ENCODE assay signal across 8 mouse cellular contexts in the genomic region with DNA sequence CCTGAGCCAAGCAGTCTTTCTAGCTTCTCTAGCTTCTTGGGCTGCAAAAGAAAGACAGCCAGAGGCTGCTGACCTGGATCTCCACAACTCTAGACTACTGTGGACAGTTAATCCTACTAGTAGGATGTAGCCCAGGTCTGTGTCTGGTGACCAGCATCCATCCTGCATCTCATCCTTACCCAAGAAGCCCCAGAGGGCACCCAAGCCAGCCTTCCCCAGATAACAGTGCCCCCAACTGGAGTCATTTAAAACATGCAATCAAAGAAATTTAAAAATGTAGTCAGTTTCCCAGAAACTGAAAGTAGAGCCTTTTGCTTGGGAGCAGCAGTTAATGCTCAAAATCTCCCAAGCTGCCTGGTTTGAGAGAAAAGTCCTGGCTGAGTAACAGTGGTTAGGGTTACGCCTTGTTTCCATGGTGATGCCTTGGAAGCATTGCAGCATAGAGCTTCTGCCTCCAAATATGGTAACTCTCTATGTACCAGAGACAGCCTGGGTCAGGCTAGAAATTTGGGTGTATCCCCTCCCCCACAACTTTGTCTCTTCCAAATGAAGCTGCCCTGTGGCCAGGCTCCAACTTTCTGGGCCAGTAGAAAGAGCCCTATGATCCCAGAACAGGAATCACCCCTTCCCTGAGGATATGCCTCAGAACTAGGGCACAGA. TPM values are rescaled to one million over a fixed set of nuclear protein-coding genes. Genes with fewer than 3 reads are reported as not detected.
DNase-seq lines count a peak whose midpoint lies in the region; ATAC-seq and TF ChIP-seq lines count a peak whose summit lies in the region.

No protein-coding gene starts in this region.

- no peak overlapping the region for H3K9ac ChIP-seq in midbrain, embryonic 16.5 days (ENCODE audit: low read depth, low read length)
- H3K9ac ChIP-seq in intestine, postnatal 0 days (ENCODE audit: low read depth, low read length): no peak overlapping the region

- peaks cover 9% of the 10 kb centered on the region for H3K36me3 ChIP-seq in midbrain, embryonic 16.5 days (ENCODE audit: control insufficient read depth, insufficient read depth, low read length)
- peaks cover 94% of the 10 kb centered on the region for H3K36me3 ChIP-seq in midbrain, embryonic 10.5 days
- peaks cover 55% of the 10 kb centered on the region for H3K36me3 ChIP-seq in intestine, postnatal 0 days (ENCODE audit: control insufficient read depth, insufficient read depth)

- H3K4me1 ChIP-seq in midbrain, embryonic 16.5 days (ENCODE audit: control insufficient read depth, insufficient read depth, low read length): peaks cover 4% of the 10 kb centered on the region; the same call in 1 of the 2 replicates
- H3K4me1 ChIP-seq in midbrain, embryonic 10.5 days: peaks cover 13% of the 10 kb centered on the region; the same call in 1 of the 2 replicates
- H3K4me1 ChIP-seq in intestine, postnatal 0 days (replicated peaks; ENCODE audit: control insufficient read depth, insufficient read depth, low read length): no peaks in the 10 kb centered on the region

- intact Hi-C loops in left cerebral cortex, postnatal 14 days (cut with DNase I): loop anchor here (5.0 kb wide), 1 partner anchor 70 kb away; the partner anchor contains the start of gene Mprip

- no peak overlapping the region for H3K4me3 ChIP-seq in midbrain, embryonic 16.5 days (ENCODE audit: low read depth, low read length)
- no peak overlapping the region for H3K4me3 ChIP-seq in midbrain, embryonic 10.5 days
- H3K4me3 ChIP-seq in intestine, postnatal 0 days (ENCODE audit: low read depth, low read length): no peak overlapping the region

- 0 out of 2 replicates have a peak, but pooled peaks have one; percentile 42 for ATAC-seq in midbrain, embryonic 16.5 days
- peak; percentile 53; the same call in 1 of the 2 replicates for ATAC-seq in intestine, postnatal 0 days

- no peaks in the 10 kb centered on the region for H3K27me3 ChIP-seq in midbrain, embryonic 16.5 days (ENCODE audit: control insufficient read depth, insufficient read depth, low read depth, low read length)
- H3K27me3 ChIP-seq in midbrain, embryonic 10.5 days (ENCODE audit: low read depth, poor library complexity, severe bottlenecking): no peaks in the 10 kb centered on the region
- H3K27me3 ChIP-seq in intestine, postnatal 0 days (replicated peaks; ENCODE audit: control insufficient read depth, insufficient read depth, low read length): no peaks in the 10 kb centered on the region

- TF ChIP-seq CTCF in intestine, postnatal 0 days (IDR thresholded peaks at IDR 0.05; ENCODE audit: low read depth): peak; percentile 48

- no peak for DNase-seq in midbrain, embryonic 10.5 days (ENCODE audit: low spot score)
- peak; percentile 55 for DNase-seq in adrenal gland, postnatal 10 days
- DNase-seq in frontal cortex, adult 2 months (ENCODE audit: extremely low spot score in 1 of 2, low spot score in 1 of 2): peak; percentile 52 to 73
- peak; percentile 58 to 80 for DNase-seq in left cerebral cortex, postnatal 14 days (ENCODE audit: low spot score in 2 of 2)
- peak; percentile 30 for DNase-seq in right cerebral cortex, postnatal 25 days
- no peak for DNase-seq in liver

- no peak overlapping the region for H3K27ac ChIP-seq in midbrain, embryonic 16.5 days (ENCODE audit: low read length)
- no peak overlapping the region for H3K27ac ChIP-seq in midbrain, embryonic 10.5 days (replicated peaks)
- peak overlapping the region; percentile 46; the same call in 1 of the 2 replicates for H3K27ac ChIP-seq in intestine, postnatal 0 days (ENCODE audit: low read depth, low read length)

- H3K4me2 ChIP-seq in midbrain, embryonic 16.5 days (ENCODE audit: low read length): no peak overlapping the region
- no peak overlapping the region for H3K4me2 ChIP-seq in intestine, postnatal 0 days (replicated peaks; ENCODE audit: low read depth)

- no peaks in the 10 kb centered on the region for H3K9me3 ChIP-seq in midbrain, embryonic 16.5 days (replicated peaks; ENCODE audit: control insufficient read depth, low read length, poor library complexity, severe bottlenecking)
- H3K9me3 ChIP-seq in midbrain, embryonic 10.5 days (replicated peaks): no peaks in the 10 kb centered on the region
- H3K9me3 ChIP-seq in intestine, postnatal 0 days (ENCODE audit: control insufficient read depth): no peaks in the 10 kb centered on the region

- WGBS in midbrain, embryonic 16.5 days: 48% methylated on average over 1 of the region's 1 CpGs
- 89% methylated on average over 1 of the region's 1 CpGs for WGBS in midbrain, embryonic 10.5 days
- WGBS in intestine, postnatal 0 days: 57% methylated on average over 1 of the region's 1 CpGs

RNA-seq across cellular contexts. Expression of gene Pld6, which starts 54.9 kb away (rescaled TPM):
- polyA plus RNA-seq in midbrain, embryonic 16.5 days (2015; fragmentation: Nextera tagmentation; extraction: Ambion mirVana): 13.4 and 19.4 TPM in 2 replicates
- 2.9 and 3.4 TPM in 2 replicates for polyA plus RNA-seq in midbrain, embryonic 10.5 days (2016; fragmentation: Nextera tagmentation; extraction: Ambion mirVana)
- 10 to 100 TPM in 1 of 2 experiments, 1 to 10 TPM in 1; 6.5 to 10.4 TPM for total RNA-seq in adrenal gland, postnatal 10 days (2021)
- 3.4 and 3.6 TPM in 2 replicates for polyA plus RNA-seq in frontal cortex, adult 2 months (2012; rRNA removed)
- 0.67 and 0.89 TPM in 2 replicates for polyA plus RNA-seq in intestine, postnatal 0 days (2015; fragmentation: Nextera tagmentation; extraction: Ambion mirVana)
- total RNA-seq in left cerebral cortex, postnatal 14 days (2021): 1 to 10 TPM in 1 of 2 experiments, under 1 TPM in 1; 0.89 to 1.9 TPM

Comparison
In these comparisons a context has a peak if more than half of its experiments do, and no peak if none do; other contexts are left out.
1. DNase-seq: peak in adrenal gland, postnatal 10 days (single experiment), frontal cortex, adult 2 months (2 of 2), left cerebral cortex, postnatal 14 days (2 of 2) and right cerebral cortex, postnatal 25 days (single experiment); none in midbrain, embryonic 10.5 days (single experiment) and liver (single experiment).